Mouse (Mus musculus) regulatory T cell (primary cell): ENCODE measurements around the gene Iglon5.

Experiments
- in situ Hi-C: fragments of 300-600 bp; cut with MboI, MseI; formaldehyde crosslinking; loops from one replicate; pipeline ENCODE4 v1.15.1; 2025; ENCODE audit warnings: high pct_unique_total_duplicates

Iglon5 gene

GRCm38 (mm10) chr7:43465344-43466098 is 24.4 kb downstream of the Iglon5 start:
- in situ Hi-C loops = loop anchor here (10.0 kb wide), 1 partner anchor 151 kb away; the partner anchor contains the start of gene Zfp715

- in situ Hi-C loops = loop anchor here (10.0 kb wide), 1 partner anchor 150 kb away; the partner anchor contains the start of gene Zfp715
Measured at GRCm38 (mm10) chr7:43464864-43465343, 25.0 kb downstream of the Iglon5 start.

GRCm38 (mm10) chr7:43463976-43464375 is 25.9 kb downstream of the Iglon5 start:
- in situ Hi-C loops = loop anchor here (10.0 kb wide), 1 partner anchor 149 kb away; the partner anchor contains the start of gene Zfp715

GRCm38 (mm10) chr7:43462851-43463250 is 27.0 kb downstream of the Iglon5 start, which contains the start of gene Vsig10l:
Gene Vsig10l (plus strand): TSS chr7:43463151.
- in situ Hi-C loops = loop anchor here (10.0 kb wide), 1 partner anchor 148 kb away; the partner anchor contains the start of gene Zfp715

GRCm38 (mm10) chr7:43454371-43454770 is 35.5 kb downstream of the Iglon5 start:
- in situ Hi-C loops = no loop called here

- in situ Hi-C loops = no loop called here
Measured at GRCm38 (mm10) chr7:43453599-43454355, 36.1 kb downstream of the Iglon5 start.

GRCm38 (mm10) chr7:43452609-43453008 is 37.3 kb downstream of the Iglon5 start:
- in situ Hi-C loops = no loop called here

- in situ Hi-C loops = no loop called here
Measured at GRCm38 (mm10) chr7:43451726-43452125, 38.1 kb downstream of the Iglon5 start.

- in situ Hi-C loops = no loop called here
Measured at GRCm38 (mm10) chr7:43449811-43450210, 40.1 kb downstream of the Iglon5 start.

GRCm38 (mm10) chr7:43448246-43448645 is 41.6 kb downstream of the Iglon5 start:
- in situ Hi-C loops = no loop called here

- in situ Hi-C loops = no loop called here
Measured at GRCm38 (mm10) chr7:43447801-43448200, 42.1 kb downstream of the Iglon5 start.

GRCm38 (mm10) chr7:43443917-43444293 is 46.0 kb downstream of the Iglon5 start, which contains the start of the genes Etfb and Gm45233:
Gene Etfb (plus strand): TSS chr7:43444083.
Gene Gm45233 (plus strand): TSS chr7:43444128.
- in situ Hi-C loops = no loop called here

- in situ Hi-C loops = no loop called here
Measured at GRCm38 (mm10) chr7:43443126-43443916, 46.6 kb downstream of the Iglon5 start.

- in situ Hi-C loops = no loop called here
Measured at GRCm38 (mm10) chr7:43442684-43443083, 47.2 kb downstream of the Iglon5 start.

- in situ Hi-C loops = no loop called here
Measured at GRCm38 (mm10) chr7:43441071-43441470, 48.8 kb downstream of the Iglon5 start.

GRCm38 (mm10) chr7:43440482-43440881 is 49.4 kb downstream of the Iglon5 start, which contains the start of gene Cldnd2:
Gene Cldnd2 (plus strand): TSS chr7:43440782.
- in situ Hi-C loops = no loop called here

- in situ Hi-C loops = no loop called here
Measured at GRCm38 (mm10) chr7:43438611-43439010, 51.3 kb downstream of the Iglon5 start.

GRCm38 (mm10) chr7:43436341-43437255 is 53.3 kb downstream of the Iglon5 start, which contains the start of gene Nkg7:
Gene Nkg7 (plus strand): TSS chr7:43437073.
- in situ Hi-C loops = no loop called here

GRCm38 (mm10) chr7:43434676-43435075 is 55.2 kb downstream of the Iglon5 start:
- in situ Hi-C loops = no loop called here

GRCm38 (mm10) chr7:43432891-43433290 is 57.0 kb downstream of the Iglon5 start:
- in situ Hi-C loops = no loop called here
